In the genomic region with DNA sequence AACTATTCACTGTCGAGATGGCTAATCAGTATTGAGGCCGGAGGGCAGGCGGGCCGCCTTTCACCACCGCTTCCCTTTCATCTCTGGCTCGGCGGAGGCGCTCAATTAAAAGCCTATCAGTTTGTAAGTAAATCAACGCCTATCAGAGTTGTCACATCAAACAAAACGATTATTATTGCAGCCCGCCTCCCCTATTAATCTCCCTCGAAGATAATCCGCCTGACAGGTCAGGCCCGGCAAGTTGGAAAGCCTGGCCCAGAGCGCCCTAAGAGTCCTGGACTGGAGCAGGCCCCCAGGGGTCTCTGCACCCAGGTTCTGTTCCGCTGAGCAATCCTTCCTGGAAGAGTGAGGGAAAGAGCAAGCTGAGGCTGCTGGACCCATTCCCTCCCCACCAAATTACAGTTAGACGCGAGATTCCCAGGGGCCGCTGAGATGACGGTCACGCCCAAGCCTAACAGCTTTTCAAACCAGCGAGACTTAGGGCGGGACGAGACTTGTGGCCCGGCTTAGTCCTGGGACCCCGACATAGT, we compare ENCODE assay signal across 8 mouse cellular contexts. TPM values are rescaled to one million over a fixed set of nuclear protein-coding genes. Genes with fewer than 3 reads are reported as not detected.
DNase-seq lines count a peak whose midpoint lies in the region; ATAC-seq lines count a peak whose summit lies in the region.

No protein-coding gene starts in this region.

- under 1% methylated on average over 26 of the region's 26 CpGs for WGBS in forebrain, embryonic 11.5 days
- WGBS in hindbrain, embryonic 15.5 days = 3% methylated on average over 26 of the region's 26 CpGs
- 4% methylated on average over 26 of the region's 26 CpGs for WGBS in liver, embryonic 11.5 days
- 1% methylated on average over 26 of the region's 26 CpGs for WGBS in neural tube, embryonic 13.5 days

- H3K9ac ChIP-seq in forebrain, embryonic 11.5 days (ENCODE audit: low read length) = no peak overlapping the region; the same call in 1 of the 2 replicates
- H3K9ac ChIP-seq in hindbrain, embryonic 15.5 days = 0 out of 2 replicates have a peak overlapping the region, but pooled peaks have one; percentile 35
- no peak overlapping the region for H3K9ac ChIP-seq in liver, embryonic 11.5 days (ENCODE audit: low read depth, low read length)
- peak overlapping the region; percentile 78 for H3K9ac ChIP-seq in neural tube, embryonic 13.5 days

- H3K4me1 ChIP-seq in forebrain, embryonic 11.5 days (replicated peaks; ENCODE audit: control insufficient read depth, insufficient read depth, low read length) = peaks cover 23% of the 10 kb centered on the region
- peaks cover 57% of the 10 kb centered on the region for H3K4me1 ChIP-seq in hindbrain, embryonic 15.5 days (replicated peaks)
- H3K4me1 ChIP-seq in liver, embryonic 11.5 days (replicated peaks; ENCODE audit: control insufficient read depth, insufficient read depth, low read length) = peaks cover 20% of the 10 kb centered on the region
- H3K4me1 ChIP-seq in neural tube, embryonic 13.5 days (replicated peaks) = peaks cover 68% of the 10 kb centered on the region

- peak overlapping the region; percentile 76 for H3K4me3 ChIP-seq in forebrain, embryonic 11.5 days (ENCODE audit: low read depth, low read length)
- H3K4me3 ChIP-seq in hindbrain, embryonic 15.5 days = peak overlapping the region; percentile 90
- H3K4me3 ChIP-seq in liver, embryonic 11.5 days (ENCODE audit: low read depth, low read length) = no peak overlapping the region
- peak overlapping the region; percentile 91 for H3K4me3 ChIP-seq in neural tube, embryonic 13.5 days

- H3K4me2 ChIP-seq in forebrain, embryonic 11.5 days (ENCODE audit: low read depth, low read length, severe bottlenecking) = peak overlapping the region; percentile 93
- peak overlapping the region; percentile 86 for H3K4me2 ChIP-seq in hindbrain, embryonic 15.5 days
- H3K4me2 ChIP-seq in liver, embryonic 11.5 days = peak overlapping the region; percentile 70
- H3K4me2 ChIP-seq in neural tube, embryonic 13.5 days = peak overlapping the region; percentile 91

- H3K27me3 ChIP-seq in forebrain, embryonic 11.5 days (ENCODE audit: control insufficient read depth, insufficient read depth, low read length) = peaks cover 57% of the 10 kb centered on the region
- H3K27me3 ChIP-seq in hindbrain, embryonic 15.5 days = peaks cover 17% of the 10 kb centered on the region
- H3K27me3 ChIP-seq in liver, embryonic 11.5 days (replicated peaks; ENCODE audit: control insufficient read depth, insufficient read depth, low read length) = peaks cover 97% of the 10 kb centered on the region
- peaks cover 14% of the 10 kb centered on the region; the same call in 1 of the 2 replicates for H3K27me3 ChIP-seq in neural tube, embryonic 13.5 days

- no peaks in the 10 kb centered on the region for H3K9me3 ChIP-seq in forebrain, embryonic 11.5 days (ENCODE audit: control insufficient read depth, low read length)
- H3K9me3 ChIP-seq in hindbrain, embryonic 15.5 days = no peaks in the 10 kb centered on the region
- H3K9me3 ChIP-seq in liver, embryonic 11.5 days (ENCODE audit: control insufficient read depth, low read length) = no peaks in the 10 kb centered on the region
- H3K9me3 ChIP-seq in neural tube, embryonic 13.5 days = no peaks in the 10 kb centered on the region

- no peaks in the 10 kb centered on the region for H3K36me3 ChIP-seq in forebrain, embryonic 11.5 days (ENCODE audit: control insufficient read depth, insufficient read depth, low read length)
- no peaks in the 10 kb centered on the region for H3K36me3 ChIP-seq in hindbrain, embryonic 15.5 days
- H3K36me3 ChIP-seq in liver, embryonic 11.5 days (ENCODE audit: control insufficient read depth, insufficient read depth, low read length) = no peaks in the 10 kb centered on the region
- H3K36me3 ChIP-seq in neural tube, embryonic 13.5 days = no peaks in the 10 kb centered on the region

- DNase-seq in adrenal gland, postnatal 10 days = peak; percentile 80
- DNase-seq in forebrain, embryonic 11.5 days (ENCODE audit: low spot score) = peak; percentile 86
- peak; percentile 69 for DNase-seq in liver, embryonic 11.5 days (ENCODE audit: low spot score)
- DNase-seq in right cerebral cortex, postnatal 25 days = no peak
- DNase-seq in frontal cortex, postnatal 25 days (ENCODE audit: low spot score in 2 of 2) = no peak
- DNase-seq in layer of hippocampus, adult 11-12 months (ENCODE audit: low spot score) = no peak

- 0 out of 2 replicates have a peak, but pooled peaks have one; percentile 10 for ATAC-seq in forebrain, embryonic 11.5 days (replicated peaks; ENCODE audit: low FRiP score)
- no peak for ATAC-seq in hindbrain, embryonic 15.5 days (ENCODE audit: low FRiP score, low read depth)
- no peak for ATAC-seq in liver, embryonic 11.5 days (replicated peaks; ENCODE audit: low FRiP score)
- no peak for ATAC-seq in neural tube, embryonic 13.5 days (ENCODE audit: low read depth)

- 0 out of 2 replicates have a peak overlapping the region, but pooled peaks have one; percentile 66 for H3K27ac ChIP-seq in forebrain, embryonic 11.5 days (ENCODE audit: low read depth, low read length)
- H3K27ac ChIP-seq in hindbrain, embryonic 15.5 days (replicated peaks) = peak overlapping the region; percentile 96
- H3K27ac ChIP-seq in liver, embryonic 11.5 days (ENCODE audit: low read depth, low read length) = no peak overlapping the region
- peak overlapping the region; percentile 91 for H3K27ac ChIP-seq in neural tube, embryonic 13.5 days (replicated peaks)

RNA-seq across cellular contexts. Expression of gene Zfp503, which starts 1.9 kb away (rescaled TPM):
- total RNA-seq in adrenal gland, postnatal 10 days (2021) = 10 to 100 TPM; 17.9 to 25.1 TPM
- polyA plus RNA-seq in forebrain, embryonic 11.5 days (2014; fragmentation: Nextera tagmentation; extraction: Ambion mirVana) = 6.6 and 6.7 TPM in 2 replicates
- polyA plus RNA-seq in hindbrain, embryonic 15.5 days (2015; fragmentation: Nextera tagmentation; extraction: Ambion mirVana) = 11.0 and 13.7 TPM in 2 replicates
- polyA plus RNA-seq in liver, embryonic 11.5 days (2014; fragmentation: Nextera tagmentation; extraction: Ambion mirVana) = 3.1 and 4.1 TPM in 2 replicates
- polyA plus RNA-seq in neural tube, embryonic 13.5 days (2015; fragmentation: Nextera tagmentation; extraction: Ambion mirVana) = 16.9 and 20.4 TPM in 2 replicates

RNA-seq across cellular contexts. Expression of gene Lrmda, which starts 28.2 kb away (rescaled TPM):
- total RNA-seq in adrenal gland, postnatal 10 days (2021) = 1 to 10 TPM; 3.6 to 4.9 TPM
- not detected in 2 replicates for polyA plus RNA-seq in forebrain, embryonic 11.5 days (2014; fragmentation: Nextera tagmentation; extraction: Ambion mirVana)
- 0.23 and 0.37 TPM in 2 replicates for polyA plus RNA-seq in hindbrain, embryonic 15.5 days (2015; fragmentation: Nextera tagmentation; extraction: Ambion mirVana)
- 0.30 and 0.53 TPM in 2 replicates for polyA plus RNA-seq in liver, embryonic 11.5 days (2014; fragmentation: Nextera tagmentation; extraction: Ambion mirVana)
- polyA plus RNA-seq in neural tube, embryonic 13.5 days (2015; fragmentation: Nextera tagmentation; extraction: Ambion mirVana) = 0.54 TPM in 1 of 2 replicates, not detected in the other

Comparison
In these comparisons a context has a peak if more than half of its experiments do, and no peak if none do; other contexts are left out.
1. DNase-seq: peak in adrenal gland, postnatal 10 days (single experiment), forebrain, embryonic 11.5 days (single experiment) and liver, embryonic 11.5 days (single experiment); none in right cerebral cortex, postnatal 25 days (single experiment), frontal cortex, postnatal 25 days (0 of 2) and layer of hippocampus, adult 11-12 months (single experiment).
2. H3K9ac ChIP-seq: peak in hindbrain, embryonic 15.5 days (single experiment) and neural tube, embryonic 13.5 days (single experiment); none in forebrain, embryonic 11.5 days (single experiment) and liver, embryonic 11.5 days (single experiment).
3. Peak in every context shown above with its lines, with median percentiles within 50 percentile points of each other: H3K4me2 ChIP-seq.